Mouse (Mus musculus) stomach, postnatal 0 days (tissue): Measurements from ENCODE around the gene Mrpl45. TPM values are rescaled to one million over a fixed set of nuclear protein-coding genes. Genes with fewer than 3 reads are reported as not detected.

Source experiments
- ATAC-seq: fragments of 200-750 bp; cut with Nextera tagmentation; 2 replicates; pipeline ENCODE4 v1.8.0; 2017; ENCODE audit not compliant: low FRiP score, low TSS enrichment
- DNase-seq: peaks from one replicate; pipeline ENCODE4 v3.0.0-alpha.2; 2016; ENCODE audit warnings: low spot score
- H3K27ac ChIP-seq: fragments of 300-500 bp; sonication (generic); replicated peaks from 2 replicates; pipeline ENCODE4 v1.5.1; 2014; ENCODE audit warnings: mild to moderate bottlenecking, control low read depth
- H3K27me3 ChIP-seq: fragments of 300-500 bp; sonication (generic); 2 replicates; pipeline ENCODE4 v1.6.1; 2014; ENCODE audit warnings: low read length; ENCODE audit not compliant: control insufficient read depth, insufficient read depth
- H3K36me3 ChIP-seq: fragments of 300-500 bp; sonication (generic); 2 replicates; pipeline ENCODE4 v1.6.1; 2014; ENCODE audit warnings: low read length, mixed read lengths; ENCODE audit not compliant: control insufficient read depth, insufficient read depth
- H3K4me1 ChIP-seq: fragments of 300-500 bp; sonication (generic); replicated peaks from 2 replicates; pipeline ENCODE4 v1.6.1; 2014; ENCODE audit warnings: antibody characterized with exemption; ENCODE audit not compliant: control insufficient read depth, insufficient read depth
- H3K4me2 ChIP-seq: fragments of 300-500 bp; sonication (generic); replicated peaks from 2 replicates; pipeline ENCODE4 v1.6.1; 2014; ENCODE audit warnings: low read depth, mild to moderate bottlenecking, control low read depth, moderate library complexity
- H3K4me3 ChIP-seq: fragments of 300-500 bp; sonication (generic); 2 replicates; pipeline ENCODE4 v1.5.1; 2014; ENCODE audit warnings: low read depth, low read length, control low read depth
- H3K9ac ChIP-seq: fragments of 300-500 bp; sonication (generic); 2 replicates; pipeline ENCODE4 v1.6.1; 2014; ENCODE audit warnings: mild to moderate bottlenecking, low read length, control low read depth, mixed read lengths
- H3K9me3 ChIP-seq: fragments of 300-500 bp; sonication (generic); 2 replicates; pipeline ENCODE4 v1.6.1; 2016; ENCODE audit warnings: low read length; ENCODE audit not compliant: control insufficient read depth
- CTCF ChIP-seq: IDR thresholded peaks from 2 replicates; pipeline ENCODE4 v1.5.1; 2016; ENCODE audit warnings: antibody characterized with exemption, low read depth, mild to moderate bottlenecking, moderate library complexity
- EP300 ChIP-seq: optimal IDR thresholded peaks from 2 replicates; pipeline ENCODE3; 2016; ENCODE audit warnings: antibody characterized with exemption
- WGBS: fragments of 180-500 bp; shearing (Covaris S2); extraction: QIAGEN DNeasy Blood & Tissue Kit; methylation state at CpG from one replicate; pipeline ENCODE4 v1.1.7; 2014; 5-methylcytosine and 5-hydroxymethylcytosine counted together
- polyA plus RNA-seq: library from polyadenylated mRNA; unstranded; fragments of >200 nt; fragmentation: Nextera tagmentation; extraction: Ambion mirVana; gene quantifications from 2 replicates; pipeline ENCODE4 v1.2.1, GENCODE M21; 2015

Gene Mrpl45
- polyA plus RNA-seq, 1 experiment from 2014 or later = 28.2 TPM

DNA sequence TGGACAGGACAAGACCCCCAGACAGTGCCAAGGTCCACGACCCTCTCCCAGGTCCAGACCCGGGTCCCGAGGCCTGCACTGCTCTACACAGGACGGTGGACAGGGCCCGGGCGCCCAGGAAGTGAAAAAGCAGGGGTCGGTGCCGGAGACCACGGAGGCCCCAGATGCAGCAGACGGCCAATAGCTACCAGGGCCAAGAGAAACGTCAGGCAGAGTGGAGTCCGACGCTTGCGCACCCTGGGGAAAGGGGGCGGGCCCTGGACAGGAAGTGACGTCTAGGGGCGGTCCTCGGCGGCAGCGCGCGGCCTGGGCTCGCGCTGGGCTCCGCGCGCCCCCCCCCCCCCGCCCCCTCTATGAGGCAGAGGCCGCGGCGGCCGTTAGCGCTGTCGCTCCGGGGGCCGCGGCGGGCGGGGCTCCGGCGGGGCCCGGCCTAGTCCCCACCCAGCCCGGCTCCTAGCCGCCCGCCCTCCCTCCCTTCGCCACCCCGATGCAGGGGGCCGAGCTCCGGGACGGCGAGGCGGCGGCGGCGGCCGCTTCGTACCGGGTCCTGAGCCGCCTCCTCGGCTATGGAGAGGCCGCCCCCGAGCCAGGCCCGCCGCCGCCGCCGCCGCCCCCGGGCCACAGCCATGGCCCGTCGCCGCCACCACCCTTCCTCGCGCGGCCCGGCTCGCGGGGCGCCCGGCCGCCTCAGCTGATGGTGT is 46.6 kb downstream of the Mrpl45 start, which contains the start of gene Socs7:
Socs7 (plus strand) TSS at position 604 of the 701 bp plus-strand sequence.
- H3K27me3 ChIP-seq = no peaks in the 10 kb centered on the region
- peak within 1 kb of the TSS; percentile 89 for H3K4me2 ChIP-seq
- H3K4me1 ChIP-seq = no peaks in the 10 kb centered on the region
- ATAC-seq (peak; percentile 96), DNase-seq (peak; percentile 96)
- peak within 1 kb of the TSS; percentile 96 for H3K9ac ChIP-seq
- under 1% methylated on average over 24 of the region's 81 CpGs for WGBS
- TF ChIP-seq EP300 (no peak), CTCF (no peak)
- no peaks in the 10 kb centered on the region for H3K9me3 ChIP-seq
- H3K36me3 ChIP-seq = no peaks in the 10 kb centered on the region
- peak within 1 kb of the TSS; percentile 86 for H3K27ac ChIP-seq
- H3K4me3 ChIP-seq = peak within 1 kb of the TSS; percentile 93

DNA sequence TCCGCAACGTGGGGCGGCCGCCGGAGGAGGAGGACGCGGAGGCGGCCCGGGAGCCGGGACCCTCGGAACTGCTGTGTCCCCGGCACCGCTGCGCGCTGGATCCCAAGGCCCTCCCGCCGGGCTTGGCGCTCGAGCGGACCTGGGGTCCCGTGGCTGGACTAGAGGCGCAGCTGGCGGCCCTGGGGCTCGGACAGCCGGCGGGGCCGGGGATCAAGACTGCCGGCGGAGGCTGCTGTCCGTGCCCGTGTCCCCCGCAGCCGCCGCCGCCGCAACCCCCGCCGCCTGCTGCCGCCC is 47.1 kb downstream of the Mrpl45 start:
- Histone ChIP-seq H3K27me3 (no peaks in the 10 kb centered on the region), H3K9me3 (no peaks in the 10 kb centered on the region), H3K4me3 (peak overlapping the region; percentile 93), H3K4me2 (peak overlapping the region; percentile 89), H3K36me3 (no peaks in the 10 kb centered on the region), H3K27ac (peak overlapping the region; percentile 86), H3K9ac (peak overlapping the region; percentile 96), H3K4me1 (no peaks in the 10 kb centered on the region)
- peak; percentile 27 for ATAC-seq
- peak; percentile 52 for DNase-seq
- WGBS = under 1% methylated on average over 21 of the region's 39 CpGs
- TF ChIP-seq CTCF (no peak), EP300 (no peak)

DNA sequence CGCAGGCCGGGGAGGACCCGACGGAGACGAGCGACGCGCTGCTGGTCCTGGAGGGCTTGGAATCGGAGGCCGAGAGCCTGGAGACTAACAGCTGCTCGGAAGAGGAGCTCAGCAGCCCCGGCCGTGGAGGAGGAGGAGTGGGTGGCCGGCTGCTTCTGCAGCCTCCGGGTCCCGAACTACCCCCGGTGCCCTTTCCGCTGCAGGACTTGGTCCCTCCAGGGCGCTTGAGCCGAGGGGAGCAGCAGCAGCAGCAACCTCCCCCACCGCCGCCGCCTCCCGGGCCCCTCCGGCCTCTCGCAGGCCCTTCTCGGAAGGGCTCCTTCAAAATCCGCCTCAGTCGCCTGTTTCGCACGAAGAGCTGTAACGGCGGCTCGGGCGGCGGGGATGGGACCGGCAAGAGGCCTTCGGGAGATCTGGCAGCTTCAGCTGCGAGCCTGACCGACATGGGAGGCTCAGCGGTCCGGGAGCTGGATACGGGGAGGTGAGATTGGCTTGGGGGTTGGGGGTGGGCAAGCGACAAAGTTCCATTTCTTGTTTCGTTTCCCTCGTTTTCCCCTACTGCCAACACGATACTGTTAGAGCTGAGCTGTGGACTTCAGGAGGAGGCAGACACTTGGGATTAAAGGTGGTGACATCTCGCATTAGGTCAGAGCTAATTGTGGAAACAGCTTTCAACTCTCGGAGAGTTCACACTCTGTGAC is 47.6 kb downstream of the Mrpl45 start:
- H3K9ac ChIP-seq = peak overlapping the region; percentile 96
- H3K27ac ChIP-seq = peak overlapping the region; percentile 86
- no peaks in the 10 kb centered on the region for H3K27me3 ChIP-seq
- no peak for TF ChIP-seq CTCF
- no peak for TF ChIP-seq EP300
- peak overlapping the region; percentile 89 for H3K4me2 ChIP-seq
- no peaks in the 10 kb centered on the region for H3K36me3 ChIP-seq
- H3K4me3 ChIP-seq = peak overlapping the region; percentile 93
- ATAC-seq = peak; percentile 4; the same call in 1 of the 2 replicates
- peak; percentile 58 for DNase-seq
- 1% methylated on average over 45 of the region's 49 CpGs for WGBS
- H3K9me3 ChIP-seq = no peaks in the 10 kb centered on the region
- H3K4me1 ChIP-seq = no peaks in the 10 kb centered on the region

DNA sequence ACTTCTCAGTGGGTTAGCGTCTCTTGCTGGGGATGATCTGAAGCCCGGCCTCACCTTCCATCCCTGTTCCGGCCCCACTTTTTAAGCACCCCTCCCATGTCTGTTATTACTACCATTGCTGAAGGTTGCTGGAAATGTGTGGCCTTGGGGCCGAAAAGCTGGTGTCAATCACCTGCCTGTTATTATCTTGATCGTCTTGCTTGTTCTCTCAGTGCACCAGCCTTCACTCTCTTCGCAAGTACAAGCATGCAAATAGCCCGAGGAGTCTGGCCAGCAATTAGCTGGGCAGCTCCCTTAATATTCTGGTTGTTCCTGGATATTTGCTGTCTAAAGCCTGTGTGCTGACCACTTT is 48.1 kb downstream of the Mrpl45 start:
- H3K27ac ChIP-seq = no peak overlapping the region; the same call in 1 of the 2 replicates
- peak overlapping the region; percentile 89 for H3K4me2 ChIP-seq
- H3K4me3 ChIP-seq = peak overlapping the region; percentile 93
- ATAC-seq (no peak), DNase-seq (no peak)
- H3K27me3 ChIP-seq = no peaks in the 10 kb centered on the region
- H3K4me1 ChIP-seq = no peaks in the 10 kb centered on the region
- no peaks in the 10 kb centered on the region for H3K9me3 ChIP-seq
- no peaks in the 10 kb centered on the region for H3K36me3 ChIP-seq
- under 1% methylated on average over 7 of the region's 7 CpGs for WGBS
- TF ChIP-seq EP300 (no peak), CTCF (no peak)
- H3K9ac ChIP-seq = peak overlapping the region; percentile 96

DNA sequence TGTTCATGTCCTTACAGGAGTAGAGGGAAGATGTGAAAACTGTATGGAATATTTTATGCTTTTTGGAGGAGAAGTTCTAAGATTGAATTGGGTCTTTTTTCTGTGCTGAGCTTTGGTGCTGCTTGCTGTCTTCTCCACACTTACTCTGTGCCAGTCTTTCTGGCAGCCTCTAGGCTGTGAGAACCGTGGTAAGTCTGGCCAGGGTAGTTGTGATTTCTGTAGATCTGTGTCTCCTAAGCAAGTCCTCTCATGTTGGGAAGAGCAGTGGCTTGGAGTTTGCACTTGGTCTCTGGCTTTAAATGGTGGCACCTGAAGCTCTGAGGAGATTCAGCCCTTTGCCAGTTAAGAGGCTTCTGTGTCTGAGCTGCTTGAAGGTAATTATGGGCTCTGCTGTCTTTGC is 50.0 kb downstream of the Mrpl45 start:
- TF ChIP-seq CTCF (no peak), EP300 (no peak)
- no peak overlapping the region for H3K4me2 ChIP-seq

DNA sequence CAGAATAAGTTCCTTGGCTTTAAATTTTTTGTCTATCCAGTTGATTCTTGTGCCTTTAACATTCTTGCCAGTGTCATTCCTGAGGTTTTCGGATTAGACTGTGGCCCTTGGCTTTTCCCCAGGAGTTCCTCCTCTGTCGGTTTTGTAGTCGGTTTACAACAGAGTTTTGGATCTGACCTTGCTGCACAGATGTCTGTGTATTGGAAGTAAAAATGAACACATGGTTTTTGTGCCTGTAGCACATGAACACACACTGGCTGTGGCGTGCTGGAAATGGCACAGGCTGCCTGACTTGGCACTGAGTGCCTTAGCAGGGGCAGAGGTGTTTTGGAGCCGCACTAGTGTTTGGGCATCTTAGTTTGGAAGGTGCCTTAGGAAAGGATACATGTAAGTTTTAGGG is 53.0 kb downstream of the Mrpl45 start:
- 61% methylated on average over 5 of the region's 5 CpGs for WGBS
- no peak for DNase-seq

More for the DNA sequence above, 50.0 kb downstream of the Mrpl45 start:
- DNase-seq (no peak), ATAC-seq (no peak)
- peak overlapping the region; percentile 27; the same call in 1 of the 2 replicates for H3K9ac ChIP-seq
- no peaks in the 10 kb centered on the region for H3K27me3 ChIP-seq
- WGBS = 46% methylated on average over 1 of the region's 1 CpGs
- H3K9me3 ChIP-seq = no peaks in the 10 kb centered on the region
- no peak overlapping the region for H3K27ac ChIP-seq
- H3K4me1 ChIP-seq = no peaks in the 10 kb centered on the region
- H3K36me3 ChIP-seq = no peaks in the 10 kb centered on the region
- no peak overlapping the region for H3K4me3 ChIP-seq

More for the DNA sequence above, 53.0 kb downstream of the Mrpl45 start:
- no peaks in the 10 kb centered on the region for H3K27me3 ChIP-seq
- H3K4me1 ChIP-seq = no peaks in the 10 kb centered on the region
- no peak for TF ChIP-seq CTCF
- no peak for TF ChIP-seq EP300
- H3K4me2 ChIP-seq = no peak overlapping the region
- ATAC-seq = no peak
- no peak overlapping the region for H3K27ac ChIP-seq
- no peak overlapping the region for H3K9ac ChIP-seq
- no peaks in the 10 kb centered on the region for H3K9me3 ChIP-seq
- H3K4me3 ChIP-seq = no peak overlapping the region
- no peaks in the 10 kb centered on the region for H3K36me3 ChIP-seq
